Mouse (Mus musculus) kidney, postnatal 0 days (tissue): ENCODE data around the gene Mical3. TPM values are rescaled to one million over a fixed set of nuclear protein-coding genes. Genes with fewer than 3 reads are reported as not detected.

ENCODE experiments used
- ATAC-seq: fragments of 200-750 bp; cut with Nextera tagmentation; replicated peaks from 2 replicates; pipeline ENCODE4 v1.8.0; 2017; ENCODE audit warnings: low read depth, moderate number of reproducible peaks, moderate TSS enrichment, moderate library complexity; ENCODE audit not compliant: low FRiP score
- DNase-seq: peaks from one replicate; pipeline ENCODE4 v3.0.0-alpha.2; 2016; ENCODE audit warnings: low spot score
- H3K27ac ChIP-seq: fragments of 300-500 bp; sonication (generic); 2 replicates; pipeline ENCODE4 v1.5.1; 2014; ENCODE audit warnings: mild to moderate bottlenecking
- H3K27me3 ChIP-seq: fragments of 300-500 bp; sonication (generic); 2 replicates; pipeline ENCODE4 v1.6.1; 2014; ENCODE audit warnings: low read length, mixed read lengths; ENCODE audit not compliant: insufficient read depth
- H3K36me3 ChIP-seq: fragments of 300-500 bp; sonication (generic); 2 replicates; pipeline ENCODE4 v1.6.1; 2014; ENCODE audit warnings: low read length, mixed read lengths; ENCODE audit not compliant: insufficient read depth
- H3K4me1 ChIP-seq: fragments of 300-500 bp; sonication (generic); replicated peaks from 2 replicates; pipeline ENCODE4 v1.6.1; 2014; ENCODE audit warnings: antibody characterized with exemption, low read length, mixed read lengths; ENCODE audit not compliant: insufficient read depth
- H3K4me2 ChIP-seq: fragments of 300-500 bp; sonication (generic); 2 replicates; pipeline ENCODE4 v1.6.1; 2014; ENCODE audit warnings: mild to moderate bottlenecking, low read length, moderate library complexity, mixed read lengths
- H3K4me3 ChIP-seq: fragments of 300-500 bp; sonication (generic); replicated peaks from 2 replicates; pipeline ENCODE4 v1.5.1; 2014; ENCODE audit warnings: low read depth, low read length
- H3K9ac ChIP-seq: fragments of 300-500 bp; sonication (generic); 2 replicates; pipeline ENCODE4 v1.6.1; 2014; ENCODE audit warnings: low read depth, low read length
- H3K9me3 ChIP-seq: fragments of 300-500 bp; sonication (generic); replicated peaks from 2 replicates; pipeline ENCODE4 v1.6.1; 2016; ENCODE audit warnings: low read length, inconsistent platforms, mixed read lengths
- CTCF ChIP-seq: IDR thresholded peaks from 2 replicates; pipeline ENCODE4 v1.5.1; 2016; ENCODE audit warnings: antibody characterized with exemption, low read depth, mild to moderate bottlenecking, moderate library complexity
- WGBS: fragments of 180-500 bp; shearing (Covaris S2); extraction: QIAGEN DNeasy Blood & Tissue Kit; methylation state at CpG from one replicate; pipeline ENCODE4 v1.1.7; 2014; 5-methylcytosine and 5-hydroxymethylcytosine counted together
- polyA plus RNA-seq: library from polyadenylated mRNA; unstranded; fragments of >200 nt; fragmentation: Nextera tagmentation; extraction: Ambion mirVana; gene quantifications from 2 replicates; pipeline ENCODE4 v1.2.1, GENCODE M21; 2015

Gene Mical3
- polyA plus RNA-seq = 6.0 and 6.8 TPM in 2 replicates

DNA sequence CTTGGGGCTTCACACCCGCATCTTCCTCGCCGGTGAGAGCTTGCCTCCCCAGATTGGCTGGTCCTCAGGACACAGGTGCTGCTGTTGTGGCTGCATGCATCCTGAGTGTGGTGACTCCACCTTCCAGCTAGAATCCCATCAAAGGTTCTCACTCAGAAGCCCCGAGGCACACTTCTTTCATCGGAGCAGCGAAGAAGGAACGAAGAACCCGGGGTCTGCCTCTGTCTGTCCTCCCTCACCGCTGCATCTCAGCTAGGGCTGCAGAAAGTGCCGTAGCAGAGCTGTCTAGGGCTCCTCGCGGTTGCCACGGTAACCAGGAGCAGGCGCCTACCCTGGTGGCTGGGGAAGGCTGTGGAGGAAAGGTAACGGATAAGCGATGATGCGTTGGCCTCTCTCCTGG, at the start of gene Mical3:
TSS of gene Mical3 (minus strand) at position 227 of the 400 bp plus-strand sequence.
- WGBS = 3% methylated on average over 17 of the region's 17 CpGs
- peak within 1 kb of the TSS; percentile 43 for H3K9ac ChIP-seq

DNA sequence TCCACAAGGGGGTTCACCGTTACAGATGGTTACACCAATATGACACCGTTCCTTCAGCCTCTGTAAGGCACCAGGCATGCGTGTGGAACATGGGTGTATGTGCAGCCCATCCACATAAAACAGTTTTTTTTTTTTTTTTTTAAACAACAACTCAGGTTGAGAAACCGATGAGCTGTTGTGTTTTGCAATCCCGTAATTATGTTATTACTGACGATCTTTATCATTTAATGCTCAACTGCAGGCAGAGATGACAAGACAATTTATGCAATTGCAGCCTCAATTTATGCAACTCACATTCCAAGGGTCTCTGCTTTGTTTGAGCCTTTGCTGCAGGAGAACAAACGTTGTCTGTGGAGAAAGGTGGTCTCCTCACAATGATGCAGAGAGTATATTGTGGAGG, 49.0 kb upstream of the Mical3 start:
- Histone ChIP-seq H3K27ac (no peak overlapping the region), H3K4me1 (peaks cover 4% of the 10 kb centered on the region), H3K27me3 (no peaks in the 10 kb centered on the region), H3K4me2 (no peak overlapping the region), H3K4me3 (no peak overlapping the region), H3K9me3 (no peaks in the 10 kb centered on the region), H3K9ac (no peak overlapping the region), H3K36me3 (no peaks in the 10 kb centered on the region)
- 65% methylated on average over 7 of the region's 7 CpGs for WGBS
- DNase-seq (no peak), ATAC-seq (no peak)
- TF ChIP-seq CTCF = no peak

More for the DNA sequence above, at the start of gene Mical3:
- no peaks in the 10 kb centered on the region for H3K36me3 ChIP-seq
- H3K4me1 ChIP-seq = no peaks in the 10 kb centered on the region
- H3K9me3 ChIP-seq = no peaks in the 10 kb centered on the region
- peak within 1 kb of the TSS; percentile 64 for H3K4me2 ChIP-seq
- 0 out of 2 replicates have a peak, but pooled peaks have one; percentile 4 for TF ChIP-seq CTCF
- DNase-seq (peak; percentile 13), ATAC-seq (no peak; the same call in 1 of the 2 replicates)
- H3K4me3 ChIP-seq = peak within 1 kb of the TSS; percentile 30
- H3K27ac ChIP-seq = no peak within 1 kb of the TSS
- H3K27me3 ChIP-seq = 0 out of 2 replicates have a peak, but pooled peaks cover 10% of the 10 kb centered on the region

DNA sequence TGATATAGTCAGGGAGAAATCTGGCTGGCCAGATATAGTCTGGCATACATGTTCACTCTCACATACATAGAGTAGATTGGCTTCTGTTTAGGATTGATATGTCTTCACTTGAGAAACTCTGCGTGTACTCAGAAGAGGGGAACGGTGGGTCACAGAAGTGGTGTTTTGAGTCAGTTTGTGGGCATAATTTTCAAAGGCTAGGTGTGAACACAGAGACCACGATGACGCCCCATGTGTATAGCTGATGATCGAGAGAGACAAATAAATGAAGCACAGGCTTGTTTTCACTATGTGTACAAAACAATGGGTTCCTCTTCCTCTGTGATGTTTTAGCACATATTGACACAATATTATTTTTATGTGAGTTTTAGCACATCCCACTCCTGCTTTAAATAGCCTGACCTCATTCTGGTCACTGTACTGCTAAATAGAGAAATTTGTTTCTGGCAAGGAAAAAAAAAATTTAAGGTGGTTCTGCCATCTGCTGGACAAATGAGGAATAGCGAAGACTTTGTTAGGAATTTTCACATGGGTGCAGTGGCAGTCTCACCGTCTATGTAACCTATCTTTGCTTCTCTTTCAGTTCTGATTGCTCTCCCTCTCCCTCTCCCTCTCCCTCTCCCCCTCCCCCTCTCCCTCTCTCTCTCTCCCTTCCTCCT, 48.0 kb upstream of the Mical3 start:
- 64% methylated on average over 7 of the region's 7 CpGs for WGBS
- Histone ChIP-seq H3K4me3 (no peak overlapping the region), H3K27ac (no peak overlapping the region), H3K36me3 (no peaks in the 10 kb centered on the region), H3K9me3 (no peaks in the 10 kb centered on the region), H3K27me3 (no peaks in the 10 kb centered on the region), H3K4me1 (no peaks in the 10 kb centered on the region; the same call in 1 of the 2 replicates), H3K4me2 (no peak overlapping the region), H3K9ac (no peak overlapping the region)
- peak; percentile 81 for DNase-seq
- no peak for ATAC-seq
- peak; percentile 82 for TF ChIP-seq CTCF

DNA sequence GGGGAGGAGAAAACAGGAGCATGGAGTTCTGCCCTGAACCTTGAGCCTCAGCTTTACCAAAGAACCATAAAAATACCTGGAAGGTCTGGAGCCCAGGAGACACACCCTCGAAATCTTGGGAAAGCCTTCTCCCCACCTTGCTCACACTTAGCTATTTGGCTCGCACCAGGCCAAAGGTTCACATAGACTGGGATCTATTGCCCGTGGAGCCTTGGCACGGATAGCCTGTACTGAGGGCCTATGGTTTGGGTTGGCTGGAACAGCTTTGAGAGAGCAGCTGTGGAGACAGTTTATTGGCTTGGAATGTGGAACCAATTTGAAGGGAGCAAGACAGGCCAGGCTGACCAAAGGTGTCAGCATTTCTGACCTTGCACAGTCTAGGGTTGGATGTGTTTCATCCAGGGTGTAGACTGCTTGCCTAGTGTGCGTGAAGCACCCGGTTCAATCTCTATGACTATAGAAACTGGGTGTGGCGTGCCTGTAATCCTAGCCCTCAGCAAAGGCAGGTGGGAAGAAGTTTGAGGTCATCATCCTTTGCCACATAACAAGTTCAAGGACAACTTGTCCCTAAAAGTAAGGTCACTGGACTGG, 46.4 kb upstream of the Mical3 start:
- Histone ChIP-seq H3K9ac (no peak overlapping the region), H3K27ac (no peak overlapping the region), H3K36me3 (no peaks in the 10 kb centered on the region), H3K4me3 (no peak overlapping the region), H3K4me1 (no peaks in the 10 kb centered on the region; the same call in 1 of the 2 replicates), H3K27me3 (no peaks in the 10 kb centered on the region), H3K9me3 (no peaks in the 10 kb centered on the region), H3K4me2 (no peak overlapping the region)
- WGBS = 83% methylated on average over 7 of the region's 7 CpGs
- no peak for TF ChIP-seq CTCF
- ATAC-seq (no peak), DNase-seq (no peak)

DNA sequence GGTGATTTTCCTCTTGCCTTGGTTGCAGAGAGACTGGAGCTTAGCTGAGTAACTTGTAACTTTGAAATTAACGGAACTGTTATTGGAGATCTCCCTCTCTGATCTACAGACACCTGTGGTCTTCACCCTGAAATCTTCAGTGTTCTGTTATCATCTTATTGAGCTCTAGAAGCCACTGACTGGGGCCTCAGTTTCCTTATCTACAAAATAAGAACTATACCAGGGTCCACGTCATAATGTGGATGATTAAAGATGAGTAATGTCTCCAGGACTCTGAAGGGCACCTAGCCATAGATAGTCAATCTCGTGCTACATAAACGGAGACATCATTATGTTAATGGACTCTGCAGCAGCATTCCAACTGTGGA, 45.9 kb upstream of the Mical3 start:
- Histone ChIP-seq H3K27me3 (no peaks in the 10 kb centered on the region), H3K36me3 (no peaks in the 10 kb centered on the region), H3K9ac (no peak overlapping the region), H3K4me3 (no peak overlapping the region), H3K4me2 (no peak overlapping the region), H3K9me3 (no peaks in the 10 kb centered on the region), H3K27ac (no peak overlapping the region), H3K4me1 (no peaks in the 10 kb centered on the region; the same call in 1 of the 2 replicates)
- no peak for ATAC-seq
- no peak for DNase-seq
- no peak for TF ChIP-seq CTCF
- 67% methylated on average over 4 of the region's 4 CpGs for WGBS

DNA sequence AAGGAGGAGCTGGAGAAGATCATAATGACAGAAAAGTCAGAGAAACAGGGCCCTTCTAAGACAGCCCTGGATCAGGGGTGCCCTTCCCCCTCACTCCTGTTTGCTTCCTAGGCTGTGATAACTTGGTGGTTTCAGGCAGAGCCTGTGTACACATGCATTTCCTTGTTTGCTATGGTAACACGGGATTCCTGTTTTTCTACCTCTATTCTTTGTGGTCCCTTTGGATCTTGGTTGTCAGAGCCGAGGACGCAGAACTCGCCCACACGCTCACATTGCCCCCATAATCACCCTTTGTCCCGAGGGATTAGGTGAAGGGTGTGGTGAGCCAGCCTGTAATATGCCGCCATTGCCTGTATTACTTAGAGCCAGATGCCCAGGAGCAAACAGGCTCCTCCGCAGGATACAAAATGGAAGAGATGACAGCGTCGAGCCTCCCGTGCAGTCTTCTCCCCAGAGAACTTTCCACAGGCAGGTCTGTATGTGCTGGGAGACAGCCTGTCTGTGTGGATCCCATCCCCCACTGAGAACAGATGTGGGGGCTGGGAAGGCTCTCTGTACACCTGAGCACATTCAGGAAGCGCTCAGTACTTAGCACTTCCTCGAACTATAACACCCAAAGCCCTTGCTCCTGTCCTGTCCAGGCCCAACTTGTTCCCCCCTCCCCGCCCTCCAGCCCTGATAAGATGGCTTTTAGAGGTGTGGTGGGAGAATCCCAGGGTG, 45.4 kb upstream of the Mical3 start:
- no peak overlapping the region for H3K4me2 ChIP-seq
- H3K4me3 ChIP-seq = no peak overlapping the region
- H3K36me3 ChIP-seq = no peaks in the 10 kb centered on the region
- ATAC-seq = no peak
- no peaks in the 10 kb centered on the region for H3K9me3 ChIP-seq
- no peak overlapping the region for H3K9ac ChIP-seq
- H3K27ac ChIP-seq = no peak overlapping the region
- 47% methylated on average over 14 of the region's 14 CpGs for WGBS
- no peaks in the 10 kb centered on the region for H3K27me3 ChIP-seq
- no peak for DNase-seq
- no peak for TF ChIP-seq CTCF
- no peaks in the 10 kb centered on the region; the same call in 1 of the 2 replicates for H3K4me1 ChIP-seq
